Mouse (Mus musculus) intestine, embryonic 15.5 days (tissue): ENCODE measurements at regions not wholly inside any gene's neighbourhood (a gene's known extent, or its start where the extent isn't known, plus 50 kb on each side); places are given as distances from the start of the nearest gene placed in this dataset.

Experiments
- ATAC-seq: fragments of 200-750 bp; cut with Nextera tagmentation; 2 replicates; pipeline ENCODE4 v1.8.0; 2017; ENCODE audit warnings: moderate TSS enrichment, moderate library complexity
- H3K27ac ChIP-seq: fragments of 300-500 bp; sonication (generic); 2 replicates; pipeline ENCODE4 v1.5.1; 2015; ENCODE audit warnings: mild to moderate bottlenecking, inconsistent platforms
- H3K27me3 ChIP-seq: fragments of 300-500 bp; sonication (generic); replicated peaks from 2 replicates; pipeline ENCODE4 v1.6.1; 2015; ENCODE audit warnings: inconsistent platforms
- H3K36me3 ChIP-seq: fragments of 300-500 bp; sonication (generic); 2 replicates; pipeline ENCODE4 v1.6.1; 2015; ENCODE audit warnings: inconsistent platforms
- H3K4me1 ChIP-seq: fragments of 300-500 bp; sonication (generic); replicated peaks from 2 replicates; pipeline ENCODE4 v1.6.1; 2015; ENCODE audit warnings: inconsistent platforms
- H3K4me2 ChIP-seq: fragments of 300-500 bp; sonication (generic); replicated peaks from 2 replicates; pipeline ENCODE4 v1.6.1; 2015; ENCODE audit warnings: mild to moderate bottlenecking, inconsistent platforms
- H3K4me3 ChIP-seq: fragments of 300-500 bp; sonication (generic); replicated peaks from 2 replicates; pipeline ENCODE4 v1.5.1; 2015; ENCODE audit warnings: inconsistent platforms
- H3K9ac ChIP-seq: fragments of 300-500 bp; sonication (generic); 2 replicates; pipeline ENCODE4 v1.6.1; 2015; ENCODE audit warnings: inconsistent platforms
- H3K9me3 ChIP-seq: fragments of 300-500 bp; sonication (generic); 2 replicates; pipeline ENCODE4 v1.6.1; 2016; ENCODE audit warnings: inconsistent platforms
- WGBS: fragments of 180-500 bp; shearing (Covaris S2); methylation state at CpG from one replicate; pipeline ENCODE4 v1.1.7; 2015; 5-methylcytosine and 5-hydroxymethylcytosine counted together

GRCm38 (mm10) chr2:160225450-160225849 lies 108.5 kb downstream of the Gm826 start:
- no peaks in the 10 kb centered on the region for H3K36me3 ChIP-seq
- H3K9me3 ChIP-seq = no peaks in the 10 kb centered on the region
- no peak overlapping the region for H3K4me3 ChIP-seq
- peaks cover 11% of the 10 kb centered on the region; the same call in 1 of the 2 replicates for H3K4me1 ChIP-seq
- H3K4me2 ChIP-seq = no peak overlapping the region
- H3K27ac ChIP-seq = no peak overlapping the region
- no peaks in the 10 kb centered on the region for H3K27me3 ChIP-seq
- peak; percentile 27 for ATAC-seq
- 60% methylated on average over 5 of the region's 5 CpGs for WGBS
- H3K9ac ChIP-seq = no peak overlapping the region

DNA sequence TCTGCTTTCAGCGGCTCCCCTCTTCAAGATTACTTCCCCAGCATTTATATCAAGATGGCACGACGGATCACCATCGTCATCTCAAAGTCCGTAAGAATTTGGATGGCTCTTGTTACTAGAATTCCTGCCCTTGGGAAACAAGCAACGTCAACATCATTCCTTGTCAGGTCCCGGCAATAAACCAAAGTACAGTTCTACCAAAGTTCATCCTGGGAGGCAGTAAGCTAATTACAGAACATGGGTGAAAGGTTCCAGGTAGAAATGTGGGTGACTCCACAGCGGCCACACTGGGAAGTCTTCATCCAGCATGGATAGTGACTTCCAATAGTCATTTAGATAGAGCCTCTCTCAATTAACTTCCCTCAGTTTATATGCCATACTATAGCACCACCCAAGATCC lies 110.6 kb downstream of the Gm826 start:
- H3K27me3 ChIP-seq = no peaks in the 10 kb centered on the region
- H3K4me3 ChIP-seq = no peak overlapping the region
- no peak overlapping the region for H3K9ac ChIP-seq
- no peak overlapping the region for H3K27ac ChIP-seq
- H3K36me3 ChIP-seq = no peaks in the 10 kb centered on the region
- 75% methylated on average over 8 of the region's 8 CpGs for WGBS
- no peaks in the 10 kb centered on the region for H3K9me3 ChIP-seq
- no peak overlapping the region for H3K4me2 ChIP-seq
- peaks cover 12% of the 10 kb centered on the region; the same call in 1 of the 2 replicates for H3K4me1 ChIP-seq
- 0 out of 2 replicates have a peak, but pooled peaks have one; percentile 24 for ATAC-seq

GRCm38 (mm10) chr2:160221772-160222171 lies 112.2 kb downstream of the Gm826 start:
- peaks cover 12% of the 10 kb centered on the region; the same call in 1 of the 2 replicates for H3K4me1 ChIP-seq
- H3K36me3 ChIP-seq = no peaks in the 10 kb centered on the region
- no peak overlapping the region for H3K9ac ChIP-seq
- ATAC-seq = peak; percentile 66
- WGBS = 71% methylated on average over 10 of the region's 11 CpGs
- no peaks in the 10 kb centered on the region for H3K9me3 ChIP-seq
- H3K27me3 ChIP-seq = no peaks in the 10 kb centered on the region
- H3K27ac ChIP-seq = no peak overlapping the region
- no peak overlapping the region for H3K4me2 ChIP-seq
- no peak overlapping the region for H3K4me3 ChIP-seq

GRCm38 (mm10) chr2:160220562-160221021 lies 113.4 kb downstream of the Gm826 start:
- peaks cover 12% of the 10 kb centered on the region; the same call in 1 of the 2 replicates for H3K4me1 ChIP-seq
- H3K36me3 ChIP-seq = no peaks in the 10 kb centered on the region
- 13% methylated on average over 7 of the region's 7 CpGs for WGBS
- no peaks in the 10 kb centered on the region for H3K27me3 ChIP-seq
- no peak overlapping the region for H3K9ac ChIP-seq
- peak; percentile 52; the same call in 1 of the 2 replicates for ATAC-seq
- no peak overlapping the region for H3K4me2 ChIP-seq
- H3K27ac ChIP-seq = no peak overlapping the region
- no peaks in the 10 kb centered on the region for H3K9me3 ChIP-seq
- no peak overlapping the region for H3K4me3 ChIP-seq

DNA sequence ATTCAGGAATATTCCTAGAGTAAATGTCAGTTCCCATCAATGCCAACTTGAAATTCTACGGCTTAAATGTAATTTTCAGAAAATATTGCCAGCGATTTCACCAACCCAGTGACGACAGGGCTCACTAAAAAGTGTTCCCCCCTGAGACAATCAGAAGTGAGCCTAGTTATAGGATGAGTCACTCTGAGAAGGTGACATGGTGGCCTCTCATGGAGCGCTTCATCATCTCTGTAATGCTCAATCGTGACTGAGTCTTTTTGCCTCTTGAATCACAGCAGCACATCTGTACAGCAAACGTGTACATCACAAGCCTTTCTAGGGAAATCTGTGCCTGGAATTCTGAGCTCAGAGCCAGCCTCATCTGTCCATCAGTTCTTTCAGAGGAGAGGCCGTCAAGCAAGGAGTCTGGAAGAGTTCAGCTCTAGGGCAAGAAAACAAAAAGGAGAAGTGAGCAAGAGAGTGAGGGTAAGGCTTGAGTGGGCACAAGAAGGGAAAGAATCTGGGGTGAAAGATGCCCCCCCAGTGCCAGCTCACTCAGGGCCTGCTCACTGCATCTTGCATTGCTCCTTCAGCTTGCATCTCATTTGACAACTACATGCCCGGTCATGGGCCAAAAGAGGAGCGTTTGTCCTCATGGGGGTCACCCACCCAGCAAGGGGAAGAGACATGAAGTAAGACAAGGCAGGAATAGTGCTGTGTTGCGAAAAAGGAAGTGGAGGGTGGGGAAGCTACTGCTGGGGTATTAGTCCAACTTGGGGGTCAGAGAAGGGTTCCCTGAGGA lies 119.7 kb downstream of the Gm826 start:
- H3K27ac ChIP-seq = no peak overlapping the region
- H3K4me3 ChIP-seq = no peak overlapping the region
- no peaks in the 10 kb centered on the region for H3K36me3 ChIP-seq
- WGBS = 89% methylated on average over 10 of the region's 10 CpGs
- H3K9ac ChIP-seq = no peak overlapping the region
- no peaks in the 10 kb centered on the region for H3K9me3 ChIP-seq
- H3K4me1 ChIP-seq = no peaks in the 10 kb centered on the region
- no peak overlapping the region for H3K4me2 ChIP-seq
- no peaks in the 10 kb centered on the region for H3K27me3 ChIP-seq
- ATAC-seq = no peak

DNA sequence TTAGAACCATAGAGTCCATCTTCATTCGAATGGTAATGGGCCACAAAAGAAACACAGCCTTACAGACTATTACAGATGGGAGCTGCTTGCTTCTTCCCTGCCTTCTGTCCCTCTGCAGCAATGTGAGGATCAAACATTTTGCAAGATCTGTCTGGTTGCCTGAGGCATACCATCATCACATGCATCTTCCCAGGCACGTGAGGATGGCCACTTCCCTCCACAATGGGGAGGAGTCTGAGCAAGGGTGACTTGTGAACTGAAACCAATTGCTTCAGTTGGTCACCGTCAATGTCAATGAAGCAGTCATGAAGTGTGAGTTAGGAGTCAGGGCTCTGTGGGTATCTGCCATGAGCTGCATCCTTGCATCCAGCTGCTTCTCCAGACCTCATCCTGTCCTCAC lies 123.5 kb downstream of the Gm826 start:
- H3K27ac ChIP-seq = no peak overlapping the region
- H3K4me3 ChIP-seq = no peak overlapping the region
- no peak overlapping the region for H3K4me2 ChIP-seq
- no peaks in the 10 kb centered on the region for H3K4me1 ChIP-seq
- H3K9me3 ChIP-seq = no peaks in the 10 kb centered on the region
- no peaks in the 10 kb centered on the region for H3K36me3 ChIP-seq
- 80% methylated on average over 3 of the region's 3 CpGs for WGBS
- H3K9ac ChIP-seq = no peak overlapping the region
- no peak for ATAC-seq
- H3K27me3 ChIP-seq = no peaks in the 10 kb centered on the region

DNA sequence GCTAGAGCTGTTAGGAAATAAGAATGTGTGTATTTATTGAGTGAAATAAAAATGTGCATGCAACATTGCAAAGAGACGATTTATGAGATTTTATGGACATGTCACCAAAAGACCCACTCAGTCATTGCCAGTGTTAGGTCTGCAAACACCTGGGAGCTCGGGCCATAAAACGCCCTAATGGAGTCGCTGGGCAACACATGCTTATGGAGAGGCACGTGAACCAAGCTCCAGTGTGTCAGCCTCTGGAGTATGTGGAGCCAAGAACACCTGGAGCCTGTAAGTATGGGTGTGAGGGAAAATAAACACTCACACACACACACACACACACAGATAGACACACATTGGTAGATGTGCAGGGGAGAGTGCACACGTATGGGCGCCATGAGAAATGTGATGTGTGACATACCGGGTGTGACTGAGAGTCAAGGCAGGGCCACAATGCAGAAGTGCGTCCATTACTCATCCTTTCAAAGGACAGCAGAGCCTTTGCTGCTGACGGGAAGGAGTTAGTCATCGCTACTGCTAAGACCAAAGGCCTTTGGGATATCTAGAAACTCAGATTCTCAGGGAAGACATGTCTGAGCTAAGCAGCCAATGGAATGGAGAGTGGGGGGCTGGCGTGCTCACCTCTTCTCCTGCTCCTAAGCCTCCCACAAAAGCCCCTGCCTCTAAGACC lies 124.2 kb downstream of the Gm826 start:
- Histone ChIP-seq H3K27me3 (no peaks in the 10 kb centered on the region), H3K27ac (no peak overlapping the region), H3K4me3 (no peak overlapping the region), H3K36me3 (no peaks in the 10 kb centered on the region), H3K9me3 (no peaks in the 10 kb centered on the region), H3K9ac (no peak overlapping the region), H3K4me2 (no peak overlapping the region), H3K4me1 (no peaks in the 10 kb centered on the region)
- ATAC-seq = no peak
- 73% methylated on average over 12 of the region's 12 CpGs for WGBS

DNA sequence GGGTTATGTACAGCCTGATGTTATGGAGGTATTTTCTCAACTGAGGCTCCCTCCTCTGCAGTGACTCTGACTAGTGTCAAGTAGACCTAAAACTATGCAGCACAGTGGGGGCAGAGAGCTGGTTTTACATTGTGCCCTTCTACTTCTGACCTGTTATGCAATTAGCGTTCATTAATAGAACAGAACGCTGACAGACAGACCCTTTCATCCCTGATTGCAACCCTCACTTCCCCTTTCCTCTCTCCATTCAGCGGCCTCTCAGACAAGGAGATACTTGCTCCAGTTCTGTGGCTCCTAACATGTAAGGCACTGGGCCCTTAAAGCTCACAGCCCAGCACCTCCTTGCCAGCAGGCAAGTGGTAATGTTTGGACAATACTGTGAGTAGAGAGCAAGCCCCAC lies 125.7 kb downstream of the Gm826 start:
- Histone ChIP-seq H3K27me3 (no peaks in the 10 kb centered on the region), H3K4me3 (no peak overlapping the region), H3K9ac (no peak overlapping the region), H3K27ac (no peak overlapping the region), H3K9me3 (no peaks in the 10 kb centered on the region), H3K4me1 (no peaks in the 10 kb centered on the region), H3K36me3 (no peaks in the 10 kb centered on the region), H3K4me2 (no peak overlapping the region)
- no peak for ATAC-seq
- WGBS = 78% methylated on average over 3 of the region's 3 CpGs

DNA sequence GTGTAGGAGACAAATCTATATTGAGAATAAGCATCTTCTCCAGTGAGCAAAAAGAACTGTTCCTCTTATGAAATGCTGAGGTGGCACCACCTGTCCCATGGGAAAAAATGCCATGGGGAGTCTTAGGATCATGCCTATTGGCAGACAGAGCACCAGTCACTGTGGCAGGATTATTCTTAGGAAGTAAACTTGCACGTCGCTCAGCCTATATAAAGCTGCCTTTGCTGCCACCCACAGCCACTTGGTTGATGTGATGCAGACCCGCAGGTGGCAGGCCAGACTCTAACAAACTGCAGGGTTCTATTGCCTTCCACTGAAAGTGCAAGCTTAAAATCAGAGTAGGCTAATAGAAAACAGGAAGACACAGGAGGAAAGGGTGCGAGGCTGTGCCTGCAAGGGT lies 126.7 kb downstream of the Gm826 start:
- no peaks in the 10 kb centered on the region for H3K27me3 ChIP-seq
- no peaks in the 10 kb centered on the region for H3K9me3 ChIP-seq
- no peak overlapping the region for H3K4me3 ChIP-seq
- no peak overlapping the region for H3K4me2 ChIP-seq
- no peaks in the 10 kb centered on the region for H3K4me1 ChIP-seq
- WGBS = 52% methylated on average over 4 of the region's 4 CpGs
- no peak overlapping the region for H3K9ac ChIP-seq
- ATAC-seq = no peak
- H3K36me3 ChIP-seq = no peaks in the 10 kb centered on the region
- H3K27ac ChIP-seq = no peak overlapping the region

DNA sequence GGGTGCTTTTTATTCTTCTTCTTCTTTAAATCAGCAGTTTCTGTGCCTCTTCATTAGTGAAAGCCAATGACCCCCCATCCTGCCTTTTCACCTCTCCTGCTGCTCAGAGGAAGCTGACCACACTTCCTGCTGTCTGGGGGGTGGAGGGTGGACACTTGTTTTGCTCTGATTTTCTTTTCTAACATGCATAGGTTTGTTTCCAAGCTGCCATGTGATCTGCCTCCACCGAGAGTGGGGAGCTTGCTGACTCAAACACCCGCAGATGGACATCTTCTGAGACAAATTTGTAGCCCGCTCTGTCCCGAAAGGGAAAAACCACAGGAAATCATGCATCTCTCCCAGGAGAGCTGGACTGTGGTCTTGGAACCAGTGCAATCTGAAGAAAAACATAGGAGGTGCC lies 141.3 kb downstream of the Gm826 start:
- Histone ChIP-seq H3K27ac (no peak overlapping the region), H3K4me3 (no peak overlapping the region), H3K4me2 (no peak overlapping the region), H3K4me1 (no peaks in the 10 kb centered on the region), H3K36me3 (no peaks in the 10 kb centered on the region), H3K9ac (no peak overlapping the region), H3K9me3 (no peaks in the 10 kb centered on the region), H3K27me3 (no peaks in the 10 kb centered on the region)
- WGBS = 82% methylated on average over 4 of the region's 4 CpGs
- ATAC-seq = no peak

GRCm38 (mm10) chr2:160186106-160186505 lies 147.9 kb downstream of the Gm826 start:
- ATAC-seq = no peak
- no peak overlapping the region for H3K4me2 ChIP-seq
- 70% methylated on average over 5 of the region's 5 CpGs for WGBS

DNA sequence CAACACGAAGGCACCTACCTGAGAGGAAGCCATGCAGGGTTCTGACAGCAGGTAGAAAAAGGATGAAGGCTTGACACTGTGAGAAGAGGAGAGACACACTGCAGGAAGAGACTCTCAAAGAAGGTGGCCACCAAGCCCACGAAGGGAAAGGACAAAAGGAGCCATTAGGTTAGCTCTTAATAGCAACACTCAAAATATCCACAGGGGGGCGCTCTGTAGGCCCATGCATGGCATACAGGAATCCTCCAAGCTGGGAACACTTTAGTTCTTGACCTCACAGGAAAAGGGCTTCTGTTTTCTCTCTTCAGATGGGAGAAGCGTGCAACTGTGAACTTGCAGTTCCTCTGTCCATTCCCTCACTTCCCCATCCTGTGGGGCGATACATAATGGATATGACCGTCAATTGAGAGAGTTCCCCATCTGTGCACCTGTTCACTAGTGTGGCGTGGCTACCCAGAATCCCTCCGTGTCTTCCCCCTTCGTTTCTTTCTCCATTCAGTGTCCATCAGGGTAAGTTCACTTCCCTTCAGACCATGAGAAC lies 162.9 kb downstream of the Gm826 start:
- Histone ChIP-seq H3K9me3 (no peaks in the 10 kb centered on the region), H3K27ac (no peak overlapping the region), H3K4me1 (no peaks in the 10 kb centered on the region), H3K4me3 (no peak overlapping the region), H3K36me3 (no peaks in the 10 kb centered on the region), H3K27me3 (no peaks in the 10 kb centered on the region), H3K9ac (no peak overlapping the region), H3K4me2 (no peak overlapping the region)
- no peak for ATAC-seq
- WGBS = 77% methylated on average over 9 of the region's 9 CpGs

More at GRCm38 (mm10) chr2:160186106-160186505, 147.9 kb downstream of the Gm826 start:
- Histone ChIP-seq H3K9me3 (no peaks in the 10 kb centered on the region), H3K36me3 (no peaks in the 10 kb centered on the region), H3K9ac (no peak overlapping the region), H3K4me1 (no peaks in the 10 kb centered on the region), H3K27me3 (no peaks in the 10 kb centered on the region), H3K4me3 (no peak overlapping the region), H3K27ac (no peak overlapping the region)
